Mouse (Mus musculus) hindbrain, postnatal 0 days (tissue): Measurements from ENCODE around the gene Rpa2. TPM values are rescaled to one million over a fixed set of nuclear protein-coding genes. Genes with fewer than 3 reads are reported as not detected.
"Not testable (repeated sequence)": the region's sequence is repeated elsewhere in the genome, so short reads cannot be mapped to it uniquely, and the experiment has no call there.

Experiments
- ATAC-seq: fragments of 200-750 bp; cut with Nextera tagmentation; 2 replicates; pipeline ENCODE4 v1.8.0; 2017; ENCODE audit warnings: mild to moderate bottlenecking, moderate TSS enrichment, moderate library complexity
- DNase-seq: peaks from one replicate; pipeline ENCODE4 v3.0.0-alpha.2; 2015; ENCODE audit warnings: low spot score
- H3K27ac ChIP-seq: fragments of 300-500 bp; sonication (generic); 2 replicates; pipeline ENCODE4 v1.5.1; 2014; ENCODE audit warnings: mild to moderate bottlenecking
- H3K27me3 ChIP-seq: fragments of 300-500 bp; sonication (generic); 2 replicates; pipeline ENCODE4 v1.6.1; 2014; ENCODE audit warnings: low read length, mixed read lengths; ENCODE audit not compliant: insufficient read depth
- H3K36me3 ChIP-seq: fragments of 300-500 bp; sonication (generic); 2 replicates; pipeline ENCODE4 v1.6.1; 2014; ENCODE audit warnings: low read length, mixed read lengths; ENCODE audit not compliant: insufficient read depth
- H3K4me1 ChIP-seq: fragments of 300-500 bp; sonication (generic); 2 replicates; pipeline ENCODE4 v1.6.1; 2014; ENCODE audit warnings: antibody characterized with exemption, low read length, mixed read lengths; ENCODE audit not compliant: insufficient read depth
- H3K4me2 ChIP-seq: fragments of 300-500 bp; sonication (generic); 2 replicates; pipeline ENCODE4 v1.6.1; 2014; ENCODE audit warnings: low read depth, mild to moderate bottlenecking, low read length, moderate library complexity, mixed read lengths
- H3K4me3 ChIP-seq: fragments of 300-500 bp; sonication (generic); 2 replicates; pipeline ENCODE4 v1.5.1; 2014; ENCODE audit warnings: low read length
- H3K9ac ChIP-seq: fragments of 300-500 bp; sonication (generic); replicated peaks from 2 replicates; pipeline ENCODE4 v1.6.1; 2014; ENCODE audit warnings: mild to moderate bottlenecking, low read length, moderate library complexity, mixed read lengths
- H3K9me3 ChIP-seq: fragments of 300-500 bp; sonication (generic); 2 replicates; pipeline ENCODE4 v1.6.1; 2016; ENCODE audit warnings: low read length, mixed read lengths
- CTCF ChIP-seq: IDR thresholded peaks from 2 replicates; pipeline ENCODE4 v1.5.1; 2016; ENCODE audit warnings: antibody characterized with exemption, control low read depth, low read depth
- WGBS: fragments of 180-500 bp; shearing (Covaris S2); extraction: QIAGEN DNeasy Blood & Tissue Kit; methylation state at CpG from one replicate; pipeline ENCODE4 v1.1.7; 2014; 5-methylcytosine and 5-hydroxymethylcytosine counted together
- polyA plus RNA-seq: library from polyadenylated mRNA; unstranded; fragments of >200 nt; fragmentation: Nextera tagmentation; extraction: Ambion mirVana; gene quantifications from 2 replicates; pipeline ENCODE4 v1.2.1, GENCODE M21; 2015
- total RNA-seq: library from RNA; depleted of rRNA; stranded (reverse); fragments of >200 nt; gene quantifications from 2 replicates; pipeline ENCODE4 v1.2.3, GENCODE M21; 2014

The Rpa2 gene
- total and polyA plus RNA-seq, 2 experiments from 2014 or later = 31.9 to 37.5 TPM

DNA sequence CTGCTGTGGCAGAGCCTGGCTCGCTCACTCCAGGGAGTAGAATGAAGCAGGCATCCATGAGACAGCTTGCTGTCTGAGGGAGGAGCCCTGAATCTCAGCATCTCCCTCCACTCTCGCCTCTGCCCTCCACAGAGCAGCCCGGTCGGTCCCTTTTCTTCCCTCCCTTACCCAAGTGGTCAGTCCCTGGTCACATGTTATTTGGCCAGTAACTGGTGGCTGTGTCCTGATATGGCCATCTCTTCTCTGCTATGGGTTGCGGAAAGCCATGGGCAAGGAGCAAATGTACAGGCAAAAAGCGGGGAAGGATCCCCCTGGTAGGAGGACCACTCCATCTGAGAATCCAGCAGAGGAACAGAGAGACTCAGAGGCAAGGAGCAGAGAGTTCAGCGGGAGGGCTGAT, 27.0 kb downstream of the Rpa2 start:
- TF ChIP-seq CTCF = no peak
- Histone ChIP-seq H3K4me1 (0 out of 2 replicates have a peak, but pooled peaks cover 3% of the 10 kb centered on the region), H3K36me3 (no peaks in the 10 kb centered on the region), H3K9me3 (no peaks in the 10 kb centered on the region), H3K27me3 (peaks cover 9% of the 10 kb centered on the region; the same call in 1 of the 2 replicates), H3K27ac (no peak overlapping the region), H3K9ac (no peak overlapping the region), H3K4me2 (no peak overlapping the region), H3K4me3 (no peak overlapping the region)
- WGBS = 55% methylated on average over 7 of the region's 7 CpGs
- ATAC-seq = no peak
- no peak for DNase-seq

DNA sequence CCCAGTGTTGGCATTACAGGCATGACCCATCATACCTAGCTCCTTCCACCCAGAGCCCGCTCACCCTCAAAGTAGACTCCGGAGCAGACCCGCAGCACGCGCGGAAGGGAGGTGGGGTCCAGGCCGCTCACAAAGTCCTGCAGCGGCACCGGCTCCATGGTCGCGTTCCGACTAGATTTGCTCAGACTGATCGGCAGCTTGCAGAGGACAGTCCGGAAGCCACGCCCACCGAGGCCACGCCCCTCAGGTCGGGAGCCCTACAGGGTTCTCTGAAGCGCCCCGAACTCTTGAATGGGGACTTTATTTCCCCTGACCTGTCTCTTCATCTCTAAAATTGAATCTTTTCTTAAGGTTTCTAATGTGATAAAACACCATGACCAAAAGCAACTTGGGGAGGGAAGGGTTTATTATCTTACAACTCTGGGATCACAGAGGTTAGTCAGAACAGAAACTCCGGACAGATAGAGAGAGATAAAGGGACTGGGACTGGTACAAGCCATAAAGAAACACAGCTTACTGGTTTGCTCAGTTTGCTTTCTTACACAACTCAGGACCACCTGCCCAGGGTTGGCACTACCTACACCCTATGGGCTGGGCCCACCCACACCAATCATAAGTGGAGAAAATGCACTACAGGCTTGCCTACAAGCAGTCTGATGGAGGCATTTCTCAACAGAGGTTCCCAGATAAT, 28.2 kb downstream of the Rpa2 start, which contains the start of gene Themis2:
Gene Themis2, minus strand, starts transcription at position 192 of the 691 bp plus-strand sequence.
- Histone ChIP-seq H3K27ac (no peak within 1 kb of the TSS), H3K4me2 (peak within 1 kb of the TSS; percentile 55), H3K4me3 (peak within 1 kb of the TSS; percentile 24), H3K9ac (no peak within 1 kb of the TSS), H3K4me1 (0 out of 2 replicates have a peak, but pooled peaks cover 3% of the 10 kb centered on the region), H3K36me3 (no peaks in the 10 kb centered on the region), H3K9me3 (no peaks in the 10 kb centered on the region), H3K27me3 (peaks cover 9% of the 10 kb centered on the region; the same call in 1 of the 2 replicates)
- ATAC-seq (no peak), DNase-seq (peak; percentile 43)
- 2% methylated on average over 21 of the region's 21 CpGs for WGBS
- TF ChIP-seq CTCF = no peak

DNA sequence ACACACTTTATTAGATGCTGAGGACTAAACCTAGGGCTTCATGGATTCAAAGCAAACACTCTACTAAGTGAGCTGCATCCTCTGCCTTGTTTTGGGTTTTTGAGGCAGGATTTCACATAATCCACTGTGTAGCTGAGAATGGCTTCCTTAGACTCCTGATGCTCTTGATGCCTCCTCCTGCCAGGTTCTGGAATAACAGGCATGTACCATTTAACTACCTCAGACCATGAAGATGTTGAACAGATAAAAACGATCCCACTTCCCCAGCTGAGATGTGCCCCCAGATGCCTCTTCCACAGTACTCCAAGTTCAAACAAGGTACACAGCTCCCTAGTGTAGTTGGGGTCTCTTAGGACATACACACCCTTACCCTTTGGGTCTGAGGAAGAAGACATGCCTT, 29.3 kb downstream of the Rpa2 start:
- Histone ChIP-seq H3K4me1 (0 out of 2 replicates have a peak, but pooled peaks cover 3% of the 10 kb centered on the region), H3K9me3 (no peaks in the 10 kb centered on the region), H3K36me3 (no peaks in the 10 kb centered on the region), H3K4me2 (no peak overlapping the region), H3K9ac (no peak overlapping the region), H3K27me3 (peaks cover 9% of the 10 kb centered on the region; the same call in 1 of the 2 replicates), H3K4me3 (no peak overlapping the region), H3K27ac (no peak overlapping the region)
- ATAC-seq = no peak
- no peak for DNase-seq
- TF ChIP-seq CTCF = no peak
- 80% methylated on average over 1 of the region's 1 CpGs for WGBS

DNA sequence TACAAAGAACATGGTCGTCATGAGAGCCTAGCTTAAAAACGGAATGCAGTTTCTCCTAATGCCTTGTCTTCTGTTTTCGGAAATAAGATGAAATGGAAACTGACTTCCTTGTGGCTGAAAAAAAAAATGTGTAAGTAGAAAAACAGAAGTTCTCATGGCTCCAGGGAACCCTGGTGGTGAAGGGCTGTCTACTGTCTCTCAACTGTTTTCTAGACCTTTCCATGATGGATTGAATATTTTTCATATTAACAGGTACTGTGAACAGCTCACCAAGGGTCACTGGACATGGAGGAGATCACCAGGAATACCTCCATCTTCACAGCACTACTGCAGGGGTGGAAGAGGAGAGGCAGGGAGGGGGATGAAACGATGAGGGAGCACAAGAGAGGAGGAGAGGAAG, 29.9 kb downstream of the Rpa2 start:
- no peak for DNase-seq
- H3K9ac ChIP-seq = no peak overlapping the region
- peaks cover 9% of the 10 kb centered on the region; the same call in 1 of the 2 replicates for H3K27me3 ChIP-seq
- H3K4me1 ChIP-seq = 0 out of 2 replicates have a peak, but pooled peaks cover 3% of the 10 kb centered on the region
- H3K4me3 ChIP-seq = no peak overlapping the region
- TF ChIP-seq CTCF = no peak
- no peak for ATAC-seq
- 68% methylated on average over 4 of the region's 4 CpGs for WGBS
- no peak overlapping the region for H3K27ac ChIP-seq
- no peaks in the 10 kb centered on the region for H3K36me3 ChIP-seq
- H3K4me2 ChIP-seq = no peak overlapping the region
- no peaks in the 10 kb centered on the region for H3K9me3 ChIP-seq

DNA sequence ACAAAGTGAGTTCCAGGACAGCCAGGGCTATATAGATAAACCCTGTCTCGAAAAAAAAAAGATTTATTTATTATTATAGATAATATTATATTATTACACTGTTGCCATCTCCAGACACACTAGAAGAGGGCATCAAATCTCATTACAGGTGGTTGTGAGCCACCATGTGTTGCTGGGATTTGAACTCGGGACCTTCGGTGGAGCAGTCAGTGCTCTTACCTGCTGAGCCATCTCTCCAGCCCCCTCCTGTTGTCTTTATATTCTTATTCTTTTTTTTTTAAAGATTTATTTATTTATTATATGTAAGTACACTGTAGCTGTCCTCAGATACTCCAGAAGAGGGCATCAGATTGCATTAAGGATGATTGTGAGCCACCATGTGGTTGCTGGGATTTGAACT, 30.5 kb downstream of the Rpa2 start:
- not testable (repeated sequence) for H3K4me1 ChIP-seq, H3K36me3 ChIP-seq, H3K27me3 ChIP-seq, ATAC-seq, H3K27ac ChIP-seq, H3K4me2 ChIP-seq, H3K9me3 ChIP-seq, H3K9ac ChIP-seq, H3K4me3 ChIP-seq, DNase-seq
- WGBS = 90% methylated on average over 3 of the region's 3 CpGs

DNA sequence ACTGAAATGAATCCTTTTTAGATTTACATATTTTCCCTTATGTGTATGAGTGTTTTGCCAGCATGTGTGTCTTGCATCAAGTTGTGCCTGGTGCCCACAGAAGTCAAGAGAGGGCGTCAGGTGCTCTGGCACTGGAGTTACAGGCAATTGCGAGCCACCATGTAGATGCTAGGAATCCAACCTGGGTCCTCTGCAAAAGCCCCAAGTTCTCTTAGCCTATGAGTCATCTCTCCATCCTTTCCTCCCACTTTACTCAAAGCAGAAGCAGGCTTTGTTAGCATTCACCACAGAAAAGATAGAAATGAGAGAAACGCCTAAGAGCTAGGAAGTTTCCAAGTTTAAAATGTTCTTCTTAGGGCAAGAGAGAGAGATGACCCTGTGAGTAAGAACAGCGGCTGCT, 31.7 kb downstream of the Rpa2 start:
- Histone ChIP-seq H3K9me3 (no peaks in the 10 kb centered on the region), H3K4me3 (no peak overlapping the region), H3K4me2 (no peak overlapping the region), H3K27ac (no peak overlapping the region), H3K9ac (no peak overlapping the region), H3K36me3 (no peaks in the 10 kb centered on the region), H3K27me3 (peaks cover 7% of the 10 kb centered on the region; the same call in 1 of the 2 replicates), H3K4me1 (0 out of 2 replicates have a peak, but pooled peaks cover 3% of the 10 kb centered on the region)
- 93% methylated on average over 4 of the region's 4 CpGs for WGBS
- DNase-seq (no peak), ATAC-seq (no peak)
- no peak for TF ChIP-seq CTCF
